Mouse (Mus musculus) neural tube, embryonic 14.5 days (tissue): ENCODE measurements around the gene Lrfn4. TPM values are rescaled to one million over a fixed set of nuclear protein-coding genes. Genes with fewer than 3 reads are reported as not detected.

ENCODE experiments used
- ATAC-seq: fragments of 200-750 bp; cut with Nextera tagmentation; 2 replicates; pipeline ENCODE4 v1.8.0; 2017; ENCODE audit warnings: low read depth, mild to moderate bottlenecking, moderate TSS enrichment, moderate library complexity
- H3K27ac ChIP-seq: fragments of 300-500 bp; sonication (generic); 2 replicates; pipeline ENCODE4 v1.5.1; 2014; ENCODE audit warnings: low read depth, mild to moderate bottlenecking, control low read depth, low read length, moderate library complexity, mixed read lengths
- H3K27me3 ChIP-seq: fragments of 300-500 bp; sonication (generic); 2 replicates; pipeline ENCODE4 v1.6.1; 2014; ENCODE audit warnings: low read length; ENCODE audit not compliant: control insufficient read depth, insufficient read depth
- H3K36me3 ChIP-seq: fragments of 300-500 bp; sonication (generic); 2 replicates; pipeline ENCODE4 v1.6.1; 2014; ENCODE audit warnings: low read length, mixed read lengths; ENCODE audit not compliant: control insufficient read depth, insufficient read depth
- H3K4me1 ChIP-seq: fragments of 300-500 bp; sonication (generic); 2 replicates; pipeline ENCODE4 v1.6.1; 2014; ENCODE audit warnings: low read length; ENCODE audit not compliant: control insufficient read depth, insufficient read depth
- H3K4me2 ChIP-seq: fragments of 300-500 bp; sonication (generic); 2 replicates; pipeline ENCODE4 v1.6.1; 2014; ENCODE audit warnings: mild to moderate bottlenecking, low read depth, low read length, control low read depth
- H3K4me3 ChIP-seq: fragments of 300-500 bp; sonication (generic); 2 replicates; pipeline ENCODE4 v1.5.1; 2014; ENCODE audit warnings: low read depth, low read length, control low read depth, mixed read lengths
- H3K9ac ChIP-seq: fragments of 300-500 bp; sonication (generic); replicated peaks from 2 replicates; pipeline ENCODE4 v1.6.1; 2014; ENCODE audit warnings: low read depth, mild to moderate bottlenecking, control low read depth, low read length, mixed read lengths
- H3K9me3 ChIP-seq: fragments of 300-500 bp; sonication (generic); 2 replicates; pipeline ENCODE4 v1.6.1; 2016; ENCODE audit warnings: low read length; ENCODE audit not compliant: control insufficient read depth
- WGBS: fragments of 180-500 bp; shearing (Covaris S2); extraction: QIAGEN DNeasy Blood & Tissue Kit; methylation state at CpG from one replicate; pipeline ENCODE4 v1.1.7; 2014; 5-methylcytosine and 5-hydroxymethylcytosine counted together
- microRNA-seq: library from miRNA; unstranded; fragments of <30 nt; microRNA quantifications from one replicate; pipeline ENCODE4, GENCODE M21; 2016
- polyA plus RNA-seq: library from polyadenylated mRNA; unstranded; fragments of >200 nt; fragmentation: Nextera tagmentation; extraction: Ambion mirVana; gene quantifications from 2 replicates; pipeline ENCODE4 v1.2.1, GENCODE M21; 2014

The Lrfn4 gene
- polyA plus RNA-seq, 1 experiment from 2014 or later: 16.9 TPM

DNA sequence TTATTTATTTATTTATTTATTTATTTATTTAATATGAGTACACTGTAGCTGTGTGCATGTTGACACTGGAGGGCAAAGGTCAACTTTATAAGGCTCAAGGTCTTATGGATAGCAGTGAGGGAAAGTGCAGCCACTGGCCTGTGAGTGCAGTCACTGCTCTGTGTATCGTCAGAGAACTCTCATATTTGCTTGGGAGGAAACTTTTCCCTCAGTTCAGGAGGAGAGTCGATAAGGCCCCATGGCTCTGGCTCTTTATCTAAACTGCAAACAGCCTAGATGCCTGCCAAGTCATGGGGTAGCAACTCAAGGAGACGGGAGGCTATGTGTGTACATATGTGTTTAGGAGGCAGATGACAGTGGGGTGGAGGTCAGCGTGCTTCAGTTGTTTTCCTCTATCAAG, 46.6 kb downstream of the Lrfn4 start:
- no peak overlapping the region for H3K27ac ChIP-seq
- no peak overlapping the region for H3K4me2 ChIP-seq
- no peaks in the 10 kb centered on the region for H3K27me3 ChIP-seq
- H3K4me3 ChIP-seq: no peak overlapping the region
- no peak for ATAC-seq
- H3K4me1 ChIP-seq: 0 out of 2 replicates have a peak, but pooled peaks cover 3% of the 10 kb centered on the region
- no peaks in the 10 kb centered on the region for H3K36me3 ChIP-seq
- 87% methylated on average over 4 of the region's 4 CpGs for WGBS
- H3K9ac ChIP-seq: no peak overlapping the region
- H3K9me3 ChIP-seq: no peaks in the 10 kb centered on the region

DNA sequence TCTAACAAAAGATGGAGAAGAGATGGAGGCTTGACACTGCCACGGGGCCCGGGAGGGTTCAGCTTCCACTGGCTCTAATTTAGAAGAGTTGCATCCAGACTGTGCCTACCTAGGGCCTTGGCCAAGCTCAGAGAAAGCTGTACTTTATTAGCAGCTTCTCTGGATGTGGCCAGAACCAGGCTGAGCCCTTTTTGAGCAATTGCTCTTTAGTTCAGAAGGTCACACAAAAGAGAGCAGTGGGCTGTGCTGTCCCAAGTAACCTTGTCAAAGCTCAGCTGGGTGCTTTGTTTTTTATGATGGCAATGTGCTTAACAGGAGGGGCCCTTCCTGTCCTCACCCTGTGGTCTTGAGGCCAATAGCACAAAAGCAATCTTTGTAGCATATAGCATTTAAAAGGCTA, 47.8 kb downstream of the Lrfn4 start:
- Histone ChIP-seq H3K4me3 (no peak overlapping the region), H3K27ac (no peak overlapping the region), H3K36me3 (no peaks in the 10 kb centered on the region), H3K9me3 (no peaks in the 10 kb centered on the region), H3K27me3 (no peaks in the 10 kb centered on the region), H3K9ac (no peak overlapping the region), H3K4me1 (0 out of 2 replicates have a peak, but pooled peaks cover 3% of the 10 kb centered on the region), H3K4me2 (no peak overlapping the region)
- ATAC-seq: no peak
- WGBS: 76% methylated on average over 2 of the region's 2 CpGs

DNA sequence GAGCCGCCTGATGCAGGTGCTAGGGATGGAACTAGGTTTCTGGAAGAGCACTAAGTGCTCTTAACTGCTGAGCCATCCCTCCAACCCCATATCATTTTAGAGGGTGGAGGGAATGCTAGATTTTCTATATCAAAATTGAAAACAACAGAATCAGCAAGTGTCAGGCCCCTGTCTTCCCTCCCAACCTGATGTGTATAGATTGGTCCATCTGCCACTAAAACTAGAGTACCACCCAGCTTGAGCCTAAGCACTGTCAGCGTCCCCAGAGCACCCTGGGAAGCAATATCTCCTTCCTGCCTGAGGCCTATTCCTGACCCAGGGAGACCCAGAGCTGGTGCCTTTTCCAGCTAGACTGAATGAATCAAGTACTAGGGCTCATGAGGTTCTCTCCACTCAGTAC, 48.6 kb downstream of the Lrfn4 start:
- Histone ChIP-seq H3K9me3 (no peaks in the 10 kb centered on the region), H3K27me3 (no peaks in the 10 kb centered on the region), H3K27ac (no peak overlapping the region), H3K36me3 (no peaks in the 10 kb centered on the region), H3K4me1 (0 out of 2 replicates have a peak, but pooled peaks cover 3% of the 10 kb centered on the region), H3K4me2 (no peak overlapping the region), H3K4me3 (no peak overlapping the region), H3K9ac (no peak overlapping the region)
- 80% methylated on average over 2 of the region's 2 CpGs for WGBS
- no peak for ATAC-seq

DNA sequence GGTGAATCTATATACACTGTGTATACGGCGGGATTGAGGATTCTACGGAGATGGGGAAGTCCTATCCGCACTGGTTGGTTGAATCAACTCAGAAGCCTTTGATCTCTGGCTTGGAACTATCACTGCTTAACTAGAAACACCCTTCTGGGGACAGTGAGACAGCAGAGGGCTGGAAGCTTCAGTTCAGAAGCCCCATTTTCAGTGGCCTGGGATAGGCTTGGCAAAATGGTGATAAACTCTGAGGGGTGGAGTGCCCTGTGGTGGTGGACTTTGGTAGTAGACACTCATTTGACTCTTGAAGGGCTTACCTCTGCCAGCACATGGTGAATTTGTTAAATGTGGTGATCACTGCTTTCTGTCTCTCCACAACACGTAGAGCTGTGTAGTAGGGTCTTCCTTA, 49.8 kb downstream of the Lrfn4 start:
- no peak overlapping the region for H3K9ac ChIP-seq
- H3K4me1 ChIP-seq: no peaks in the 10 kb centered on the region
- H3K27ac ChIP-seq: no peak overlapping the region
- H3K9me3 ChIP-seq: no peaks in the 10 kb centered on the region
- WGBS: 93% methylated on average over 5 of the region's 5 CpGs
- H3K4me2 ChIP-seq: no peak overlapping the region
- no peak for ATAC-seq
- no peaks in the 10 kb centered on the region for H3K36me3 ChIP-seq
- H3K27me3 ChIP-seq: no peaks in the 10 kb centered on the region
- no peak overlapping the region for H3K4me3 ChIP-seq

Small RNA genes within 50 kb of the gene (microRNA-seq; reads per million reads assigned to microRNA genes)
- not detected for gene Mir6986

Other genes starting within 250 kb of the Lrfn4 start
- gene Kdm2a, start 217.4 kb downstream of the Lrfn4 start, polyA plus RNA-seq: 39.1 and 46.3 TPM in 2 replicates
- gene Rhod, start 176.2 kb downstream of the Lrfn4 start, polyA plus RNA-seq: 2.6 and 6.1 TPM in 2 replicates
- 4.4 and 4.8 TPM in 2 replicates for gene Syt12, start 138.2 kb downstream of the Lrfn4 start, polyA plus RNA-seq
- not detected in 2 replicates for gene 2010003K11Rik, start 117.1 kb downstream of the Lrfn4 start, polyA plus RNA-seq
- gene Pcx, start 105.2 kb downstream of the Lrfn4 start, polyA plus RNA-seq: 22.5 and 23.8 TPM in 2 replicates
- gene Rce1, start 10.0 kb upstream of the Lrfn4 start, polyA plus RNA-seq: 45.2 and 47.8 TPM in 2 replicates
- gene Gm960, start 83.0 kb upstream of the Lrfn4 start, polyA plus RNA-seq: 7.1 and 8.5 TPM in 2 replicates
- 34.7 and 44.2 TPM in 2 replicates for gene Sptbn2, start 95.5 kb upstream of the Lrfn4 start, polyA plus RNA-seq
- gene Rbm4b, start 140.8 kb upstream of the Lrfn4 start, polyA plus RNA-seq: 157 and 158 TPM in 2 replicates
- gene Rbm4, start 178.2 kb upstream of the Lrfn4 start, polyA plus RNA-seq: 81.1 and 95.9 TPM in 2 replicates
- 13.4 and 21.0 TPM in 2 replicates for gene Gm21992, start 195.9 kb upstream of the Lrfn4 start, polyA plus RNA-seq
- gene Rbm14, start 196.0 kb upstream of the Lrfn4 start, polyA plus RNA-seq: 54.6 and 61.1 TPM in 2 replicates
- 36.4 and 38.1 TPM in 2 replicates for gene Ccs, start 223.7 kb upstream of the Lrfn4 start, polyA plus RNA-seq
- gene Ccdc87, start 223.7 kb upstream of the Lrfn4 start, polyA plus RNA-seq: 0.48 and 0.58 TPM in 2 replicates
- gene Ctsf, start 239.5 kb upstream of the Lrfn4 start, polyA plus RNA-seq: 75.8 and 76.9 TPM in 2 replicates